Mouse (Mus musculus): ENCODE results near the gene Grm8.
"Not testable (repeated sequence)": the region's sequence is repeated elsewhere in the genome, so short reads cannot be mapped to it uniquely, and the experiment has no call there.

Grm8 gene

GRCm38 (mm10) chr6:27885786-27886185 is 249.2 kb downstream of the Grm8 start:
- no peak for DNase-seq (ENCODE audit: low read depth)

GRCm38 (mm10) chr6:27849644-27850043 is 285.3 kb downstream of the Grm8 start:
- DNase-seq (ENCODE audit: low read depth) = no peak

GRCm38 (mm10) chr6:27836159-27836558 is 298.8 kb downstream of the Grm8 start:
- no peak for DNase-seq (ENCODE audit: low read depth)

GRCm38 (mm10) chr6:27819735-27820134 is 315.2 kb downstream of the Grm8 start:
- not testable (repeated sequence) for DNase-seq (ENCODE audit: low read depth)

- no peak for DNase-seq (ENCODE audit: low read depth)
Observed at GRCm38 (mm10) chr6:27812789-27813188, 322.2 kb downstream of the Grm8 start.

- no peak for DNase-seq (ENCODE audit: low read depth)
Observed at GRCm38 (mm10) chr6:27809996-27810395, 325.0 kb downstream of the Grm8 start.

GRCm38 (mm10) chr6:27806741-27807140 is 328.2 kb downstream of the Grm8 start:
- no peak for DNase-seq (ENCODE audit: low read depth)

DNA sequence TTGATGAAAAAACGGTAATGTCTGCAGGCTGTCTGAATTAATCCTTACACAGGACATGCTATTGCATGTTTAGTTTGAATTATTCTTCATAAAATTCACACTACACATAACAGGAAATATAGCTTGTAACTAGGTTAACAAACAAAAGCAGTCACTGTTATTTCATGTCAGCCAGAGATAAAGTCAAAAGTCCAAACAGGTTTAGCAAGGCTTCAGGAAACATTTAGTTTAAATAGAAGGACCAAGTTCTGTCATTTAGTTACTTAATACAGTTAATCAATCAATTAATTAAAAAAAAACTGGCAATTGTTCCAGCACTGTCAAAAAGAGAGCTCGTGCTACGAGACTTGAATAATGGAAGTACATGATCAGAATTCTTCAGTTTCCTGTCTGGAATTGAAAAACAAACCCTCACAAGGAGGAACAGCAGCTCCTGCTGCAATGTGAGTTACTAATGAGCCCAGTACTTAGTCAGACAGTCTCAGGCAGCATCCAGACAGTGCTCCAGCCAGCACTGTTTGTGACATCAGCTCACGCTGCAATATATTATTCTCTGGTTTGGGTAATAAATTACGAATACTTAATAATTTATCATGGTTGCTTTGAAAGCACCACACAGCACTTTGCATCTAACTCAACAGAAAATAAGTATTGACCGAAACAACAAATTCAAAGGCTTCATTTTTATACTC is 334.0 kb downstream of the Grm8 start:
- DNase-seq (ENCODE audit: low read depth) = no peak

- DNase-seq (ENCODE audit: low read depth) = no peak
Observed at GRCm38 (mm10) chr6:27798735-27799134, 336.2 kb downstream of the Grm8 start.

DNA sequence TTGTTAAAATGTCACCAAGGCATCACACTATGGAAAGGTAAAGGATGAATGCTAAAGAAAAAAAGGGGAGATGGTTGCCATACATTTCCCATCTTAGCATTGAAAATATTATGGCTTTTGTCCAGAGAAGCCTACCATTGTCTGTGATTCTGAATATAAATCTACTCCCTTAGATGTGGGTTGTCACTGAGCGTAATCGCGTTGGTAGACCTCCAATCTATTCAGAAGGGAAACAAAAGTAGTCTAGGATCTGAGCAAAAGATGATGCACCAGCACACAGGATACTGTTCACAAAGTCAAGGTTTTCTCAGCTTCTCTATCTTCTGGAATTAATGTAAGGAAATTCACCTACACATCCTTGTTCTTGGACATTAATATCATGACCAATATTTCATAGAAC is 345.4 kb downstream of the Grm8 start:
- DNase-seq (ENCODE audit: low read depth) = no peak

DNA sequence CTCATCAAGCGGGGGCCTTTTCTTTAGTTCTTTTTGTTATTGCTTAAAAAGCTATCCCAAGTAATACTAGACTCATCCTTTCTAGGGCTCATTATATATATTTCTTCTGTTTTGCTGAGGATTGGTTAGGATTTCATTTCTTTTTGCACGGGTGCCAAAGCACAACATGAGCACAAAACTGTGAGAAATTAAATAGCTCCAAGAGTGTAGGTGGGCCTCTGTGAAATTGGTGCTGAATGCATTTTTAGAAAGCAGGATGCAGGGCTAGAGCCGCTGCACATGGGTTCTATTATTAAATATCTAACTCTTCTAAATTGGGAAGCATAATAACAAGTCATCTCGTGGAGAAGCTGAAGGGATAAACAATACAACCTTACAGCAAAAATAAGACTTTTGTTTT is 345.8 kb downstream of the Grm8 start:
- no peak for DNase-seq (ENCODE audit: low read depth)

GRCm38 (mm10) chr6:27782251-27782650 is 352.7 kb downstream of the Grm8 start:
- DNase-seq (ENCODE audit: low read depth) = no peak

DNA sequence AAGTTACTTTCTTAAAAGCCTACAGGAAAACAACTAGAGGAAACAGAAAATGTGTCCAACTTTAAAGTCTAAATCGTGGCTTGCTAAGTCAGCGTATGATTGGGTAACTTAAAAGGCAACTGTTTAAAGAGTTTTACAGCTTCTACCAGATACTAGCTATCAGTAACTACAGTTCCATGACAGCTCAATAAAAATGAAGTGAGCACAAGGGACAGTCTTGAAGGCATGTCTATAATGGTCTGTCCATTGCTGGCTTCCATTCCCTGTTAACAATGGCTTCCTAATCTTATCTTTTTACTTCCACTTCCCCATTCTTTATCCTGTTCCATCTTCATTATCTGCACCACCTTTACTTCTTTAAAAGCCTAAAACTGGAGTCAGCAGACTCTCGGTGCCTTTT is 353.6 kb downstream of the Grm8 start:
- DNase-seq (ENCODE audit: low read depth) = no peak

DNA sequence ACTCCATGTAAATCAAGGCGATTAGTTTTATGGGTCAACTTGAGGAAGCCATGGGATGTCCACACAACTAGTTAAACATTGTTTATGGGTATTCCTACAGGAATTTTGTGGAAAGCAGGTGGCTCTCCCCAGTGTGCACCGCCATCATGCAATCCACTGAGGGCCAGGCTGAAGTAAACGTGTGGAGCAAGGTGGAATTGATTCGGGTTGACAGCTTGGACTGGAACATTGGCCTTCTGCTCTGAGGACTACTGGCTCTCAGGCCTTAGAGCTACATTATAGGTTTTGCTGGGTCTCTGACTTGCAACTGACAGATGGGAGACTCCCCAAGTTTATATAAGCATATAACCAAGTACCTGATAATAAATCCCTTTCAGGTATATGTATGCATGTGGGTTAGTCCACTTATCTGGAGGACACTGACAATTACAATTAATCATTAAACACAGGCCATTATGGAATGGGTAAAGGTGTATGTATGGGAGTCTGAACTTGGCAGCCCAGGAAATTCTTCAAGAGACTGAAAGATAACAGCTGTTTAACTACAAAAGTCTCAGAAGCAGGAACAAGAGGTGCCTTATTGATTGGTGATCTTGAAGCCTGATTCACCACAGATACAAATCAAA is 359.2 kb downstream of the Grm8 start:
- no peak for DNase-seq (ENCODE audit: low read depth)

GRCm38 (mm10) chr6:27762061-27762460 is 372.9 kb downstream of the Grm8 start:
- DNase-seq (ENCODE audit: low read depth) = no peak

DNA sequence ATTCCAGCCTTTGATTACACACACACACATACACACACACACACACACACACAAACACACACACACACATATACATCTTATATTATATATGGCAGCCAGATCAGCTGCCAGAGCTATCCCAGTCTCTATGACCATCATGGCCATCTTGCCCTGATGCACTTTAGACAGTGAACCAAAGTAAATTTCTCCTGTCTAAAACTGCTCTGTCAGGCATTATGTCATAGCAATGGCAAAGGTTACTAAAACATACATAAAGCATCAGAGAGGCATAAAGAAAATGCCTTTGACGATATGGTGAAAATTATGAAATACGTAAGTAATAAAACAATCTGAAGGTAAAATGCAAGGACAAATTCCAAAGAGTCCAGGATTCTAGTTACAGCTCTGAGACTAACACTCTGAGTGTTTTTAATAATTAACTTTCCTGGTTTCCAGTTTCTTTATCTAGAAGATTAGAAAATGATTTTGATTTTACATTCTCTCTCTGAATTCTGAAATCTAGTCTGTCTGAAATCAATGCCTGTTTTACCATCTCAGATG is 381.6 kb downstream of the Grm8 start:
- DNase-seq (ENCODE audit: low read depth) = no peak

DNA sequence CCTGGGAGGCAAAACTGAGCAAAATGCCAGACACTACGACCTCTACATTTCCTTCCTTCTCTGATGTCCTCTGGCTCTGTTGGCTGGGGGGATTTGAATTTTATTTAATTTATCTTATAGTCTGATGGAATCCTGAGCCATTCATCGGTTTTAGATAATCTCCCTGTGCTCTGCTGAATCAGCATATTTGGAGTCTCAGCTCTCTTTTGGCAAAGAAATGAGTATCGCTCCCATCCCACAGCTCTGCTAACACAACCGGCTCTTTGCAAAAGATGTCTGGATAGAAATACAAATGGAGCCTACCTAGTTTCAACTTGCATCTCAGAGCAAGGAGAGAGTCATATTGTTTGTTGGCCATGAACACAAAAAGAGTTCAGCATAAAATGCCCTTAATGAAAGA is 388.5 kb downstream of the Grm8 start:
- DNase-seq (ENCODE audit: low read depth) = no peak

GRCm38 (mm10) chr6:27745693-27746451 is 389.1 kb downstream of the Grm8 start:
- no peak for DNase-seq (ENCODE audit: low read depth)

DNA sequence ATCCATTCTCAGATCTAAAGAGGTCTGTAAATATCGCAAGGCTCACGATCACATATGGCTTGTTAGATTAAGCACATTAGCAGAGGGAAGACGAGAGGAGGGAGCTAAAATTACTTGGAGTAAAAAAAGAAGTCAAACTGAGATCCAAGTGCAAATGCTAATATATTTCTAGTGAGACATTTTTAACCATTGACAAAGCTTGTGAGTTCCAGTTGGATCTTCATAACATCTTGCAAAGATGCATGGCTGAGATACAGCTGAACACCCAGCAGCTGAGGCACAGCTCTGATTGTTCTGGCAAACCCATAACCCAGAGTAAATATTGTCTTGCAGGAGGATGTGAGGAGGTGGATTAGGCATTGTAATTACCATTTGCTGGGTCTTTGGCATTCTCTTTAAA is 445.6 kb downstream of the Grm8 start:
- no peak for DNase-seq (ENCODE audit: low read depth)

DNA sequence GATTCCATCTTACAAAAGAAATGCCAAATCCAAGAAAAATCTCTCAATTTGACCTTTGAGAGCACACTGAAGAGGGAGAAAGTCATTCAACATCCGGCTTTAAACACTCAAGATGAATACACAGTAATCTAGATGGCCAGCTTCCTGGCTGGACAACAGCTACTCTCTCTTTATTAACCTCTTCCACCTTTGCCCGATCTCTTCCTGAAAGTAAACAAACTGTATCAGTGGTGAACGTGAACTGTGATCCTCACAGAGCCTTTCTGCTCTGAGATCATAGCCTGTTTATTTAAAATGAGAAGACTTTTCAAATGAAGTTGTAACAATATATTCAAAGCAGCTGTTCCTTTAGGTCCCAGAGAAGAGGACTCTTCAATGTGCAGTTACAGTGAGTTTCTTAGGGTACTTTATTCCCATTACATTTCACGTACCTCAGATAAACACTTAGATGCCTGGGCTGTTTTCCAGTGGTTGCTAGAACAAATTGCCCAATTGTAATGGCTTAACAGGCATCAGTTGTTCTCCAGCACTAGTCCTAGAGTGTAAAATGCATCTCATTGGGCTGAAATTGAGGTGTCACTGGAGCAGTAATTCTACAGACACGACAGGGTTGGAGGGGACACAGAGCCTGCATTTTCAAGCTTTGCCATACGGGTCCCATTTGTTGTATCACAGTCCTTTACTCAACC is 473.1 kb downstream of the Grm8 start:
- no peak for DNase-seq (ENCODE audit: low read depth)

GRCm38 (mm10) chr6:27657520-27657919 is 477.5 kb downstream of the Grm8 start:
- DNase-seq (ENCODE audit: low read depth) = peak; percentile 16

DNA sequence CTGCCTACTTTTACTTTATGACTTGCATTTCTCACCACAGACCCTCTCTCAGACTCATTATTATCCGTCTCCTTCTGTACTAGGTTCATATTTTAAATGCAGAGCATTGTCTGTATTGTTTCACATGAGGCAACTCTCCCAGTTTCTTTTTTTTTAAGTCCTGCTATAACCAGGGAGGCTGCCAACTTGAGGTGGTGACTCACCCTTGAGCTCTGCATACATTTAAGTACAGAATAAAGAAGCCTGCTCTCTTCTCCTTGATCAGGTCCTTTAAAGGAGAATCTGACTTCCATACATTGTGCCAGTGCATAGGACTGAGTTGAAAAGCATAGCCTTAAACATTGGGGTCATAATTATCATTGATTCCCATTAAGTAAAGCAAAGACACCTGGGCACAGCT is 488.5 kb downstream of the Grm8 start:
- DNase-seq (ENCODE audit: low read depth) = no peak
